Mouse (Mus musculus) stomach, postnatal 0 days (tissue): ENCODE measurements at regions not wholly inside any gene's neighbourhood (a gene's known extent, or its start where the extent isn't known, plus 50 kb on each side); places are given as distances from the start of the nearest gene placed in this dataset.

Experiments used
- CTCF ChIP-seq: IDR thresholded peaks from 2 replicates; pipeline ENCODE4 v1.5.1; 2016; ENCODE audit warnings: antibody characterized with exemption, low read depth, mild to moderate bottlenecking, moderate library complexity
- EP300 ChIP-seq: optimal IDR thresholded peaks from 2 replicates; pipeline ENCODE3; 2016; ENCODE audit warnings: antibody characterized with exemption

- TF ChIP-seq CTCF (no peak), EP300 (no peak)
Measured at GRCm38 (mm10) chr15:27089155-27089554, 193.8 kb upstream of the Fbxl7 start.
